Mouse (Mus musculus): ENCODE data around the gene Csnk1g1. TPM values are rescaled to one million over a fixed set of nuclear protein-coding genes. Genes with fewer than 3 reads are reported as not detected.

Gene Csnk1g1
- polyA plus RNA-seq (2015; fragmentation: Nextera tagmentation; extraction: Ambion mirVana): 9.1 and 9.5 TPM in 2 replicates

GRCm38 (mm10) chr9:65908394-65909300 lies at the start of gene Csnk1g1, which contains the start of gene Trip4:
Gene Csnk1g1, plus strand, starts transcription at chr9:65908924.
Gene Trip4, minus strand, starts transcription at chr9:65908794.

GRCm38 (mm10) chr9:65890143-65890628 lies 18.5 kb upstream of the Csnk1g1 start, which contains the start of gene Pclaf:
Gene Pclaf, plus strand, starts transcription at chr9:65890237.

GRCm38 (mm10) chr9:66059583-66060307 lies 151.0 kb downstream of the Csnk1g1 start, which contains the start of gene Ppib:
Gene Ppib, plus strand, starts transcription at chr9:66060222.

GRCm38 (mm10) chr9:66069583-66069982 lies 160.9 kb downstream of the Csnk1g1 start, which contains the start of gene Snx22:
Gene Snx22, minus strand, starts transcription at chr9:66069719.

Other genes starting within 250 kb of the Csnk1g1 start
- 210 and 217 TPM in 2 replicates for gene Oaz2, start 240.9 kb upstream of the Csnk1g1 start, polyA plus RNA-seq (2015; fragmentation: Nextera tagmentation; extraction: Ambion mirVana)
- 2.9 TPM in 2 replicates for gene Zfp609, start 81.4 kb upstream of the Csnk1g1 start, polyA plus RNA-seq (2015; fragmentation: Nextera tagmentation; extraction: Ambion mirVana)
- 31.4 and 51.7 TPM in 2 replicates for gene Pclaf, start 18.7 kb upstream of the Csnk1g1 start, polyA plus RNA-seq (2015; fragmentation: Nextera tagmentation; extraction: Ambion mirVana)
- 13.7 and 18.4 TPM in 2 replicates for gene Trip4, start 130 bp upstream of the Csnk1g1 start, polyA plus RNA-seq (2015; fragmentation: Nextera tagmentation; extraction: Ambion mirVana)
- gene Ppib, start 151.3 kb downstream of the Csnk1g1 start, polyA plus RNA-seq (2015; fragmentation: Nextera tagmentation; extraction: Ambion mirVana): 483 and 499 TPM in 2 replicates
- gene Snx22, start 160.8 kb downstream of the Csnk1g1 start, polyA plus RNA-seq (2015; fragmentation: Nextera tagmentation; extraction: Ambion mirVana): 0.49 and 0.62 TPM in 2 replicates
- gene Snx1, start 217.7 kb downstream of the Csnk1g1 start, polyA plus RNA-seq (2015; fragmentation: Nextera tagmentation; extraction: Ambion mirVana): 88.6 and 92.1 TPM in 2 replicates
- gene Ciao2a, start 217.7 kb downstream of the Csnk1g1 start, polyA plus RNA-seq (2015; fragmentation: Nextera tagmentation; extraction: Ambion mirVana): 82.4 and 96.2 TPM in 2 replicates
- 6.1 and 6.6 TPM in 2 replicates for gene Dapk2, start 249.3 kb downstream of the Csnk1g1 start, polyA plus RNA-seq (2015; fragmentation: Nextera tagmentation; extraction: Ambion mirVana)

Measured in urinary bladder, postnatal 0 days (tissue).